Mouse (Mus musculus): ENCODE results near the gene Ptprj. TPM values are rescaled to one million over a fixed set of nuclear protein-coding genes. Genes with fewer than 3 reads are reported as not detected.
"Not testable (repeated sequence)": the region's sequence is repeated elsewhere in the genome, so short reads cannot be mapped to it uniquely, and the experiment has no call there.

Ptprj gene
- polyA plus RNA-seq, 1 experiment = 9.1 TPM

- H3K4me1 ChIP-seq (ENCODE audit: control insufficient read depth, insufficient read depth, low read length) = no peaks in the 10 kb centered on the region
- TF ChIP-seq CTCF (IDR thresholded peaks at IDR 0.05; ENCODE audit: control insufficient read depth, insufficient read depth, insufficient replicate concordance, low read depth, low read length) (no peak), POLR2A (IDR thresholded peaks at IDR 0.05; ENCODE audit: control insufficient read depth, low read depth, low read length) (no peak)
These were observed 131.3 kb downstream of the Ptprj start for GRCm38 (mm10) chr2:90448967-90449740.

GRCm38 (mm10) chr2:90443811-90444210 is 136.6 kb downstream of the Ptprj start:
- no peaks in the 10 kb centered on the region for H3K27me3 ChIP-seq (ENCODE audit: control insufficient read depth, insufficient read depth, low read length)
- H3K36me3 ChIP-seq (ENCODE audit: control insufficient read depth, insufficient read depth, low read length) = no peaks in the 10 kb centered on the region
- TF ChIP-seq CTCF (IDR thresholded peaks at IDR 0.05; ENCODE audit: control insufficient read depth, insufficient read depth, insufficient replicate concordance, low read depth, low read length) = no peak
- TF ChIP-seq POLR2A (IDR thresholded peaks at IDR 0.05; ENCODE audit: control insufficient read depth, low read depth, low read length) = no peak
- H3K4me3 ChIP-seq (ENCODE audit: control insufficient read depth, low read depth, low read length) = no peak overlapping the region
- H3K4me1 ChIP-seq (ENCODE audit: control insufficient read depth, insufficient read depth, low read length) = no peaks in the 10 kb centered on the region
- H3K27ac ChIP-seq (ENCODE audit: control insufficient read depth, insufficient read depth, low read depth, low read length) = no peak overlapping the region

More at GRCm38 (mm10) chr2:90448967-90449740, 131.3 kb downstream of the Ptprj start:
- Histone ChIP-seq H3K36me3 (ENCODE audit: control insufficient read depth, insufficient read depth, low read length) (no peaks in the 10 kb centered on the region), H3K27ac (ENCODE audit: control insufficient read depth, insufficient read depth, low read depth, low read length) (no peak overlapping the region), H3K4me3 (ENCODE audit: control insufficient read depth, low read depth, low read length) (no peak overlapping the region), H3K27me3 (ENCODE audit: control insufficient read depth, insufficient read depth, low read length) (no peaks in the 10 kb centered on the region)

GRCm38 (mm10) chr2:90441811-90442210 is 138.6 kb downstream of the Ptprj start:
- H3K27me3 ChIP-seq (ENCODE audit: control insufficient read depth, insufficient read depth, low read length); H3K4me3 ChIP-seq (ENCODE audit: control insufficient read depth, low read depth, low read length); H3K4me1 ChIP-seq (ENCODE audit: control insufficient read depth, insufficient read depth, low read length); H3K27ac ChIP-seq (ENCODE audit: control insufficient read depth, insufficient read depth, low read depth, low read length); H3K36me3 ChIP-seq (ENCODE audit: control insufficient read depth, insufficient read depth, low read length): not testable (repeated sequence)

- H3K4me3 ChIP-seq (ENCODE audit: control insufficient read depth, low read depth, low read length); H3K36me3 ChIP-seq (ENCODE audit: control insufficient read depth, insufficient read depth, low read length); H3K27ac ChIP-seq (ENCODE audit: control insufficient read depth, insufficient read depth, low read depth, low read length); H3K4me1 ChIP-seq (ENCODE audit: control insufficient read depth, insufficient read depth, low read length); H3K27me3 ChIP-seq (ENCODE audit: control insufficient read depth, insufficient read depth, low read length): not testable (repeated sequence)
These were observed 140.3 kb downstream of the Ptprj start for GRCm38 (mm10) chr2:90440169-90440568.

GRCm38 (mm10) chr2:90437453-90437852 is 143.0 kb downstream of the Ptprj start:
- H3K27me3 ChIP-seq (ENCODE audit: control insufficient read depth, insufficient read depth, low read length); H3K36me3 ChIP-seq (ENCODE audit: control insufficient read depth, insufficient read depth, low read length); H3K4me3 ChIP-seq (ENCODE audit: control insufficient read depth, low read depth, low read length); H3K27ac ChIP-seq (ENCODE audit: control insufficient read depth, insufficient read depth, low read depth, low read length); H3K4me1 ChIP-seq (ENCODE audit: control insufficient read depth, insufficient read depth, low read length): not testable (repeated sequence)

- not testable (repeated sequence) for H3K36me3 ChIP-seq (ENCODE audit: control insufficient read depth, insufficient read depth, low read length); H3K27me3 ChIP-seq (ENCODE audit: control insufficient read depth, insufficient read depth, low read length)
These were observed 150.7 kb downstream of the Ptprj start for GRCm38 (mm10) chr2:90429782-90430181.

GRCm38 (mm10) chr2:90428988-90429717 is 151.3 kb downstream of the Ptprj start:
- H3K27ac ChIP-seq (ENCODE audit: control insufficient read depth, insufficient read depth, low read depth, low read length); H3K27me3 ChIP-seq (ENCODE audit: control insufficient read depth, insufficient read depth, low read length); H3K4me3 ChIP-seq (ENCODE audit: control insufficient read depth, low read depth, low read length); H3K4me1 ChIP-seq (ENCODE audit: control insufficient read depth, insufficient read depth, low read length); H3K36me3 ChIP-seq (ENCODE audit: control insufficient read depth, insufficient read depth, low read length): not testable (repeated sequence)

More at GRCm38 (mm10) chr2:90429782-90430181, 150.7 kb downstream of the Ptprj start:
- H3K27ac ChIP-seq (ENCODE audit: control insufficient read depth, insufficient read depth, low read depth, low read length); H3K4me1 ChIP-seq (ENCODE audit: control insufficient read depth, insufficient read depth, low read length); H3K4me3 ChIP-seq (ENCODE audit: control insufficient read depth, low read depth, low read length): not testable (repeated sequence)

- not testable (repeated sequence) for H3K27ac ChIP-seq (ENCODE audit: control insufficient read depth, insufficient read depth, low read depth, low read length); H3K27me3 ChIP-seq (ENCODE audit: control insufficient read depth, insufficient read depth, low read length); H3K4me1 ChIP-seq (ENCODE audit: control insufficient read depth, insufficient read depth, low read length); H3K4me3 ChIP-seq (ENCODE audit: control insufficient read depth, low read depth, low read length); H3K36me3 ChIP-seq (ENCODE audit: control insufficient read depth, insufficient read depth, low read length)
These were observed 155.5 kb downstream of the Ptprj start for GRCm38 (mm10) chr2:90424937-90425336.

GRCm38 (mm10) chr2:90422282-90422681 is 158.2 kb downstream of the Ptprj start:
- H3K4me3 ChIP-seq (ENCODE audit: control insufficient read depth, low read depth, low read length); H3K27ac ChIP-seq (ENCODE audit: control insufficient read depth, insufficient read depth, low read depth, low read length); H3K27me3 ChIP-seq (ENCODE audit: control insufficient read depth, insufficient read depth, low read length); H3K4me1 ChIP-seq (ENCODE audit: control insufficient read depth, insufficient read depth, low read length); H3K36me3 ChIP-seq (ENCODE audit: control insufficient read depth, insufficient read depth, low read length): not testable (repeated sequence)

GRCm38 (mm10) chr2:90414110-90414821 is 166.2 kb downstream of the Ptprj start:
- not testable (repeated sequence) for H3K4me1 ChIP-seq (ENCODE audit: control insufficient read depth, insufficient read depth, low read length); H3K4me3 ChIP-seq (ENCODE audit: control insufficient read depth, low read depth, low read length); H3K27ac ChIP-seq (ENCODE audit: control insufficient read depth, insufficient read depth, low read depth, low read length); H3K27me3 ChIP-seq (ENCODE audit: control insufficient read depth, insufficient read depth, low read length); H3K36me3 ChIP-seq (ENCODE audit: control insufficient read depth, insufficient read depth, low read length)

GRCm38 (mm10) chr2:90398633-90399107 is 181.8 kb downstream of the Ptprj start, which contains the start of gene Olfr1274-ps:
Gene Olfr1274-ps (plus strand): TSS chr2:90398683.
- H3K4me3 ChIP-seq (ENCODE audit: control insufficient read depth, low read depth, low read length); H3K4me1 ChIP-seq (ENCODE audit: control insufficient read depth, insufficient read depth, low read length); H3K27ac ChIP-seq (ENCODE audit: control insufficient read depth, insufficient read depth, low read depth, low read length); H3K27me3 ChIP-seq (ENCODE audit: control insufficient read depth, insufficient read depth, low read length); H3K36me3 ChIP-seq (ENCODE audit: control insufficient read depth, insufficient read depth, low read length): not testable (repeated sequence)
